Mouse (Mus musculus): ENCODE results near the gene Cdc6. TPM values are rescaled to one million over a fixed set of nuclear protein-coding genes. Genes with fewer than 3 reads are reported as not detected.

Gene Cdc6
- polyA plus RNA-seq, 1 experiment: 8.4 TPM

- H3K4me3 ChIP-seq (ENCODE audit: control insufficient read depth, insufficient read depth, low read length): no peak overlapping the region
- DNase-seq: no peak
- H3K4me1 ChIP-seq (replicated peaks; ENCODE audit: control insufficient read depth, insufficient read depth, low read length): peaks cover 71% of the 10 kb centered on the region
- TF ChIP-seq CTCF (IDR thresholded peaks at IDR 0.05; ENCODE audit: borderline replicate concordance, control insufficient read depth, extremely low read depth, insufficient read depth, low read length, poor library complexity): no peak
- WGBS: 43% methylated on average over 2 of the region's 2 CpGs
- H3K36me3 ChIP-seq (ENCODE audit: control insufficient read depth, insufficient read depth, low read length): no peaks in the 10 kb centered on the region
- H3K27ac ChIP-seq (ENCODE audit: control insufficient read depth, insufficient read depth, low read length): no peak overlapping the region
- no peaks in the 10 kb centered on the region for H3K27me3 ChIP-seq (ENCODE audit: control insufficient read depth, insufficient read depth, low read length)
These were observed 45.1 kb downstream of the Cdc6 start for GRCm38 (mm10) chr11:98952736-98953135.

- TF ChIP-seq CTCF (IDR thresholded peaks at IDR 0.05; ENCODE audit: borderline replicate concordance, control insufficient read depth, extremely low read depth, insufficient read depth, low read length, poor library complexity) (no peak), POLR2A (IDR thresholded peaks at IDR 0.05; ENCODE audit: control insufficient read depth, extremely low read depth, insufficient read depth, low read length, poor library complexity) (no peak)
- no peaks in the 10 kb centered on the region for H3K27me3 ChIP-seq (ENCODE audit: control insufficient read depth, insufficient read depth, low read length)
- H3K27ac ChIP-seq (ENCODE audit: control insufficient read depth, insufficient read depth, low read length): no peak overlapping the region
- DNase-seq: no peak
- peaks cover 65% of the 10 kb centered on the region for H3K4me1 ChIP-seq (replicated peaks; ENCODE audit: control insufficient read depth, insufficient read depth, low read length)
- H3K4me3 ChIP-seq (ENCODE audit: control insufficient read depth, insufficient read depth, low read length): no peak overlapping the region
- no peaks in the 10 kb centered on the region for H3K36me3 ChIP-seq (ENCODE audit: control insufficient read depth, insufficient read depth, low read length)
- WGBS: 80% methylated on average over 2 of the region's 2 CpGs
These were observed 45.8 kb downstream of the Cdc6 start for GRCm38 (mm10) chr11:98953361-98953760.

GRCm38 (mm10) chr11:98953835-98954320 is 46.3 kb downstream of the Cdc6 start:
- no peak for TF ChIP-seq POLR2A (IDR thresholded peaks at IDR 0.05; ENCODE audit: control insufficient read depth, extremely low read depth, insufficient read depth, low read length, poor library complexity)
- 57% methylated on average over 13 of the region's 13 CpGs for WGBS
- Histone ChIP-seq H3K27me3 (ENCODE audit: control insufficient read depth, insufficient read depth, low read length) (no peaks in the 10 kb centered on the region), H3K4me1 (replicated peaks; ENCODE audit: control insufficient read depth, insufficient read depth, low read length) (peaks cover 61% of the 10 kb centered on the region), H3K36me3 (ENCODE audit: control insufficient read depth, insufficient read depth, low read length) (no peaks in the 10 kb centered on the region), H3K4me3 (ENCODE audit: control insufficient read depth, insufficient read depth, low read length) (no peak overlapping the region), H3K27ac (ENCODE audit: control insufficient read depth, insufficient read depth, low read length) (no peak overlapping the region; the same call in 1 of the 2 replicates)
- DNase-seq: no peak

- H3K36me3 ChIP-seq (ENCODE audit: control insufficient read depth, insufficient read depth, low read length): no peaks in the 10 kb centered on the region
- no peak for TF ChIP-seq POLR2A (IDR thresholded peaks at IDR 0.05; ENCODE audit: control insufficient read depth, extremely low read depth, insufficient read depth, low read length, poor library complexity)
- peak; percentile 84 for TF ChIP-seq CTCF (IDR thresholded peaks at IDR 0.05; ENCODE audit: borderline replicate concordance, control insufficient read depth, extremely low read depth, insufficient read depth, low read length, poor library complexity)
- no peaks in the 10 kb centered on the region for H3K27me3 ChIP-seq (ENCODE audit: control insufficient read depth, insufficient read depth, low read length)
- WGBS: 29% methylated on average over 10 of the region's 10 CpGs
- DNase-seq: peak; percentile 73
- no peak overlapping the region; the same call in 1 of the 2 replicates for H3K27ac ChIP-seq (ENCODE audit: control insufficient read depth, insufficient read depth, low read length)
- H3K4me3 ChIP-seq (ENCODE audit: control insufficient read depth, insufficient read depth, low read length): no peak overlapping the region
- H3K4me1 ChIP-seq (replicated peaks; ENCODE audit: control insufficient read depth, insufficient read depth, low read length): peaks cover 57% of the 10 kb centered on the region
These were observed 46.8 kb downstream of the Cdc6 start for GRCm38 (mm10) chr11:98954373-98954772.

GRCm38 (mm10) chr11:98954801-98955706 is 47.5 kb downstream of the Cdc6 start:
- H3K4me3 ChIP-seq (ENCODE audit: control insufficient read depth, insufficient read depth, low read length): no peak overlapping the region

GRCm38 (mm10) chr11:98955707-98956235 is 48.2 kb downstream of the Cdc6 start:
- no peak for DNase-seq
- no peaks in the 10 kb centered on the region for H3K27me3 ChIP-seq (ENCODE audit: control insufficient read depth, insufficient read depth, low read length)
- TF ChIP-seq CTCF (IDR thresholded peaks at IDR 0.05; ENCODE audit: borderline replicate concordance, control insufficient read depth, extremely low read depth, insufficient read depth, low read length, poor library complexity) (no peak), POLR2A (IDR thresholded peaks at IDR 0.05; ENCODE audit: control insufficient read depth, extremely low read depth, insufficient read depth, low read length, poor library complexity) (no peak)
- H3K4me3 ChIP-seq (ENCODE audit: control insufficient read depth, insufficient read depth, low read length): no peak overlapping the region
- WGBS: 58% methylated on average over 7 of the region's 7 CpGs
- no peak overlapping the region for H3K27ac ChIP-seq (ENCODE audit: control insufficient read depth, insufficient read depth, low read length)
- H3K36me3 ChIP-seq (ENCODE audit: control insufficient read depth, insufficient read depth, low read length): no peaks in the 10 kb centered on the region
- peaks cover 50% of the 10 kb centered on the region for H3K4me1 ChIP-seq (replicated peaks; ENCODE audit: control insufficient read depth, insufficient read depth, low read length)

More at GRCm38 (mm10) chr11:98954801-98955706, 47.5 kb downstream of the Cdc6 start:
- no peak for TF ChIP-seq CTCF (IDR thresholded peaks at IDR 0.05; ENCODE audit: borderline replicate concordance, control insufficient read depth, extremely low read depth, insufficient read depth, low read length, poor library complexity)
- no peak for TF ChIP-seq POLR2A (IDR thresholded peaks at IDR 0.05; ENCODE audit: control insufficient read depth, extremely low read depth, insufficient read depth, low read length, poor library complexity)
- H3K27me3 ChIP-seq (ENCODE audit: control insufficient read depth, insufficient read depth, low read length): no peaks in the 10 kb centered on the region
- DNase-seq: no peak
- WGBS: 55% methylated on average over 17 of the region's 17 CpGs
- H3K27ac ChIP-seq (ENCODE audit: control insufficient read depth, insufficient read depth, low read length): no peak overlapping the region
- peaks cover 56% of the 10 kb centered on the region for H3K4me1 ChIP-seq (replicated peaks; ENCODE audit: control insufficient read depth, insufficient read depth, low read length)
- H3K36me3 ChIP-seq (ENCODE audit: control insufficient read depth, insufficient read depth, low read length): no peaks in the 10 kb centered on the region
